Mouse (Mus musculus) lung, postnatal 0 days (tissue): ENCODE measurements around the gene Gm13124.

Source experiments
- CTCF ChIP-seq: IDR thresholded peaks from 2 replicates; pipeline ENCODE4 v1.5.1; 2016; ENCODE audit warnings: antibody characterized with exemption, mild to moderate bottlenecking
- EP300 ChIP-seq: IDR thresholded peaks from 2 replicates; pipeline ENCODE4 v1.6.1; 2016; ENCODE audit warnings: antibody characterized with exemption, mild to moderate bottlenecking, control low read depth

DNA sequence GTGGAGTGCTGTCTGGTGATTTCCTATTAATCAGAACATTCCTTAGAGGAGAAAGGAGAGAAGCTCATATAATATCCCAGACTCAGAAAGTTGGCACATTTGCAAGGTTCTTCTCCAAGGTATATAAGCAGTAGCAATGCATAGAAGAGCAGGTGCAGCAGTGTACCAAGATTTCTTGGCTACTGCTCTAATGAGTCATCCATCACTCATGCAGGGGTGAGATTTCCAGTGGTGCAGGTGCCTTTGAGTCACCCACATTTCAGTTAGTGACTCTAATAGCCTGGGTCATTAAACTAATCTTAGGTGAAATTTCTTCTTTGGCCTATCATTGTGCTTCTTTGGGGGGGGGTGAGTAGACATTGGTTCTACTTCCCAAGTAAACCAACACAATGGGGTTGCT lies 2.8 kb upstream of the Gm13124 start:
- TF ChIP-seq EP300, result no peak
- no peak for TF ChIP-seq CTCF
